Comparison of ENCODE assay signal across 12 mouse cellular contexts in the genomic region with DNA sequence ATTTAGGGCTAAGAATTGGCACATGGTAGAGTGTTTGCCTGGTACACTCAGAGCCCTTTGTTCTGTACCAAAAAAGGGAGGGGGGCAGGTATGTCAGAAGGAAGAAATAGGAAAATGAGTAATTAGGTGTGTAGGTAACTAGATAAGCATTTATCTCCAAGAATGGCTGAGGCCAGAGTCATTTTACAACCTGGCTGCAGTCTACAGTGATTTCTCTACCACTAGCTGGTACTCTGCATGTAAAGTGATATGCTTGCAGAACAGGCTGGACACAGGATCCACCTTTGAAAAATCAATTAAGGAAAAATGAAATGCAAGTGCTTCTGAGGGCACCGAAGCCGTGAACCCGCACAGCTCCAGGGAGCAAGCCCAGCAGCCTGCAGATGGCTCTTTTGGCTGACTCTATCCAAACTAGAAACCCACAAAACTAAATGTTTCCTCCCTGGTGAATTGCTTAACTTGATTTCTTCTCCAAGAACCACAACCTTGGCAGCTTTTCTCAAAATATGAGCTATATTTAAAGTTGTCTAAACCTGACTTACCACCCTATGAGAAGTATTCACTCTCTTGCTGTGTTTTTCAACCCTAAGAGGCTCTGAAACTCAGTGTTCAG. TPM values are rescaled to one million over a fixed set of nuclear protein-coding genes. Genes with fewer than 3 reads are reported as not detected.
DNase-seq lines count a peak whose midpoint lies in the region; ATAC-seq and TF ChIP-seq lines count a peak whose summit lies in the region.
"Had no signal": no experiment of that assay in that cellular context is flagged by ENCODE, and none has a peak within 500 bp of the region (broad histone marks: within the 10 kb centered on the region; RNA-seq: fewer than 3 reads in every experiment).

No protein-coding gene starts in this region.

- no peaks in the 10 kb centered on the region for H3K27me3 ChIP-seq in heart, postnatal 0 days (ENCODE audit: control insufficient read depth, insufficient read depth, low read length)
- H3K27me3 ChIP-seq in embryonic facial prominence, embryonic 10.5 days (replicated peaks; ENCODE audit: low read depth, poor library complexity, severe bottlenecking), result no peaks in the 10 kb centered on the region
- H3K27me3 ChIP-seq in liver, postnatal 0 days (ENCODE audit: insufficient read depth, low read length), result no peaks in the 10 kb centered on the region

- no peak overlapping the region for H3K27ac ChIP-seq in heart, postnatal 0 days (ENCODE audit: low read depth)
- H3K27ac ChIP-seq in embryonic facial prominence, embryonic 10.5 days (replicated peaks), result peak overlapping the region; percentile 24; the same call in 1 of the 2 replicates
- H3K27ac ChIP-seq in liver, postnatal 0 days (ENCODE audit: low read depth), result 0 out of 2 replicates have a peak overlapping the region, but pooled peaks have one; percentile 66
- H3K27ac ChIP-seq: left cerebral cortex, adult 2 months had no signal

- peaks cover 12% of the 10 kb centered on the region for H3K4me1 ChIP-seq in heart, postnatal 0 days (ENCODE audit: control insufficient read depth, insufficient read depth)
- peaks cover 31% of the 10 kb centered on the region for H3K4me1 ChIP-seq in embryonic facial prominence, embryonic 10.5 days
- H3K4me1 ChIP-seq in liver, postnatal 0 days (ENCODE audit: insufficient read depth), result peaks cover 14% of the 10 kb centered on the region

- intact Hi-C loops in left cerebral cortex, postnatal 10 days (cut with DNase I), result no loop called here

- no peak overlapping the region for H3K4me2 ChIP-seq in heart, postnatal 0 days (ENCODE audit: low read depth, low read length)
- peak overlapping the region; percentile 31 for H3K4me2 ChIP-seq in liver, postnatal 0 days (ENCODE audit: low read depth, low read length)

- no peak for ATAC-seq in heart, postnatal 0 days (ENCODE audit: insufficient read depth, low read depth)
- no peak for ATAC-seq in liver, postnatal 0 days
- ATAC-seq: forebrain, postnatal 0 days had no signal

- H3K4me3 ChIP-seq in heart, postnatal 0 days (ENCODE audit: low read depth, low read length), result no peak overlapping the region
- no peak overlapping the region for H3K4me3 ChIP-seq in embryonic facial prominence, embryonic 10.5 days
- no peak overlapping the region for H3K4me3 ChIP-seq in liver, postnatal 0 days (ENCODE audit: low read depth, low read length)
- H3K4me3 ChIP-seq: left cerebral cortex, adult 2 months had no signal

- WGBS in heart, postnatal 0 days, result 79% methylated on average over 3 of the region's 3 CpGs
- WGBS in embryonic facial prominence, embryonic 10.5 days, result 80% methylated on average over 3 of the region's 3 CpGs
- 53% methylated on average over 3 of the region's 3 CpGs for WGBS in liver, postnatal 0 days (ENCODE audit: insufficient replicate concordance)

- no peaks in the 10 kb centered on the region for H3K9me3 ChIP-seq in heart, postnatal 0 days (replicated peaks; ENCODE audit: control insufficient read depth, low read length)
- H3K9me3 ChIP-seq in embryonic facial prominence, embryonic 10.5 days, result no peaks in the 10 kb centered on the region
- H3K9me3 ChIP-seq in liver, postnatal 0 days (ENCODE audit: low read length), result no peaks in the 10 kb centered on the region

- no peak for TF ChIP-seq EP300 in heart, postnatal 0 days (IDR thresholded peaks at IDR 0.05; ENCODE audit: low read depth)
- TF ChIP-seq EP300 in liver, postnatal 0 days (IDR thresholded peaks at IDR 0.05; ENCODE audit: low read depth), result no peak

- 0 out of 2 replicates have a peak overlapping the region, but pooled peaks have one; percentile 20 for H3K9ac ChIP-seq in heart, postnatal 0 days (replicated peaks; ENCODE audit: low read depth, low read length)
- no peak overlapping the region for H3K9ac ChIP-seq in liver, postnatal 0 days (replicated peaks)
- H3K9ac ChIP-seq: forebrain, postnatal 0 days had no signal

- H3K36me3 ChIP-seq in heart, postnatal 0 days (replicated peaks; ENCODE audit: control insufficient read depth, insufficient read depth, low read length), result no peaks in the 10 kb centered on the region
- peaks cover 5% of the 10 kb centered on the region for H3K36me3 ChIP-seq in embryonic facial prominence, embryonic 10.5 days (replicated peaks)
- H3K36me3 ChIP-seq in liver, postnatal 0 days (replicated peaks; ENCODE audit: insufficient read depth, low read length), result no peaks in the 10 kb centered on the region

- no peak for DNase-seq in heart, postnatal 0 days (ENCODE audit: low spot score)
- no peak for DNase-seq in heart, postnatal 4 days
- DNase-seq in 416B (ENCODE audit: low read depth), result peak; percentile 79
- DNase-seq in embryonic facial prominence, embryonic 10.5 days (ENCODE audit: low spot score), result no peak
- DNase-seq in liver, postnatal 0 days, result no peak
- DNase-seq in left cerebral cortex, postnatal 10 days (ENCODE audit: extremely low spot score in 1 of 2, low spot score in 2 of 2), result no peak
- DNase-seq in urinary bladder, adult 2 months (ENCODE audit: low spot score), result no peak
- DNase-seq: embryo, embryonic 11 days; forebrain, postnatal 0 days; kidney, postnatal 25 days; thymus, adult 2 months had no signal

- TF ChIP-seq CTCF in heart, postnatal 0 days (IDR thresholded peaks at IDR 0.05; ENCODE audit: low read depth), result no peak
- no peak for TF ChIP-seq CTCF in liver, postnatal 0 days (IDR thresholded peaks at IDR 0.05; ENCODE audit: low read depth)

RNA-seq across cellular contexts. Expression of gene Arhgap19, which starts 5.6 kb away (rescaled TPM):
- total RNA-seq in heart, postnatal 0 days (2014; rRNA removed; ENCODE audit: low replicate concordance), result 11.1 and 13.2 TPM in 2 replicates
- polyA plus RNA-seq in heart, postnatal 0 days (2015; fragmentation: Nextera tagmentation; extraction: Ambion mirVana), result 2.4 and 2.7 TPM in 2 replicates
- total RNA-seq in heart, postnatal 4 days (2021), result 10 to 100 TPM in 1 of 2 experiments, 1 to 10 TPM in 1; 9.5 to 10.2 TPM
- 45.2 and 46.2 TPM in 2 replicates for polyA plus RNA-seq in embryonic facial prominence, embryonic 10.5 days (2016; fragmentation: Nextera tagmentation; extraction: Ambion mirVana)
- polyA plus RNA-seq in liver, postnatal 0 days (2015; fragmentation: Nextera tagmentation; extraction: Ambion mirVana), result 10.5 and 12.9 TPM in 2 replicates
- 1 to 10 TPM; 3.2 to 3.6 TPM for total RNA-seq in left cerebral cortex, postnatal 10 days (2021)
- 4.3 and 4.6 TPM in 2 replicates for polyA plus RNA-seq in urinary bladder, adult 2 months (2012; rRNA removed)

RNA-seq across cellular contexts. Expression of gene Frat1, which starts 33.5 kb away (rescaled TPM):
- 2.1 and 5.9 TPM in 2 replicates for total RNA-seq in heart, postnatal 0 days (2014; rRNA removed; ENCODE audit: low replicate concordance)
- 3.4 and 5.2 TPM in 2 replicates for polyA plus RNA-seq in heart, postnatal 0 days (2015; fragmentation: Nextera tagmentation; extraction: Ambion mirVana)
- total RNA-seq in heart, postnatal 4 days (2021), result 1 to 10 TPM; 2.1 to 2.3 TPM
- polyA plus RNA-seq in embryonic facial prominence, embryonic 10.5 days (2016; fragmentation: Nextera tagmentation; extraction: Ambion mirVana), result 9.1 and 9.2 TPM in 2 replicates
- 7.8 and 8.1 TPM in 2 replicates for polyA plus RNA-seq in liver, postnatal 0 days (2015; fragmentation: Nextera tagmentation; extraction: Ambion mirVana)
- 10 to 100 TPM; 17.5 to 19.1 TPM for total RNA-seq in left cerebral cortex, postnatal 10 days (2021)
- 0.95 and 1.5 TPM in 2 replicates for polyA plus RNA-seq in urinary bladder, adult 2 months (2012; rRNA removed)

RNA-seq across cellular contexts. Expression of gene Frat2, which starts 51.7 kb away (rescaled TPM):
- total RNA-seq in heart, postnatal 0 days (2014; rRNA removed; ENCODE audit: low replicate concordance), result 5.6 and 8.7 TPM in 2 replicates
- 1.4 and 1.9 TPM in 2 replicates for polyA plus RNA-seq in heart, postnatal 0 days (2015; fragmentation: Nextera tagmentation; extraction: Ambion mirVana)
- 1 to 10 TPM; 3.6 to 3.9 TPM for total RNA-seq in heart, postnatal 4 days (2021)
- polyA plus RNA-seq in embryonic facial prominence, embryonic 10.5 days (2016; fragmentation: Nextera tagmentation; extraction: Ambion mirVana), result 3.8 and 4.3 TPM in 2 replicates
- 3.3 and 3.7 TPM in 2 replicates for polyA plus RNA-seq in liver, postnatal 0 days (2015; fragmentation: Nextera tagmentation; extraction: Ambion mirVana)
- 10 to 100 TPM; 11.0 to 11.6 TPM for total RNA-seq in left cerebral cortex, postnatal 10 days (2021)
- 1.8 and 2.3 TPM in 2 replicates for polyA plus RNA-seq in urinary bladder, adult 2 months (2012; rRNA removed)

RNA-seq across cellular contexts. Expression of gene Slit1, which starts 52.8 kb away (rescaled TPM):
- 0.61 TPM in 1 of 2 replicates, not detected in the other for total RNA-seq in heart, postnatal 0 days (2014; rRNA removed; ENCODE audit: low replicate concordance)
- 0.10 TPM in 1 of 2 replicates, not detected in the other for polyA plus RNA-seq in heart, postnatal 0 days (2015; fragmentation: Nextera tagmentation; extraction: Ambion mirVana)
- not detected for total RNA-seq in heart, postnatal 4 days (2021)
- polyA plus RNA-seq in embryonic facial prominence, embryonic 10.5 days (2016; fragmentation: Nextera tagmentation; extraction: Ambion mirVana), result 2.3 and 3.9 TPM in 2 replicates
- polyA plus RNA-seq in liver, postnatal 0 days (2015; fragmentation: Nextera tagmentation; extraction: Ambion mirVana), result 0.12 and 0.13 TPM in 2 replicates
- 10 to 100 TPM; 55.1 to 57.2 TPM for total RNA-seq in left cerebral cortex, postnatal 10 days (2021)
- polyA plus RNA-seq in urinary bladder, adult 2 months (2012; rRNA removed), result 0.15 TPM in 2 replicates
